Mouse (Mus musculus): ENCODE results near the gene Pspn.

Gene Pspn

DNA sequence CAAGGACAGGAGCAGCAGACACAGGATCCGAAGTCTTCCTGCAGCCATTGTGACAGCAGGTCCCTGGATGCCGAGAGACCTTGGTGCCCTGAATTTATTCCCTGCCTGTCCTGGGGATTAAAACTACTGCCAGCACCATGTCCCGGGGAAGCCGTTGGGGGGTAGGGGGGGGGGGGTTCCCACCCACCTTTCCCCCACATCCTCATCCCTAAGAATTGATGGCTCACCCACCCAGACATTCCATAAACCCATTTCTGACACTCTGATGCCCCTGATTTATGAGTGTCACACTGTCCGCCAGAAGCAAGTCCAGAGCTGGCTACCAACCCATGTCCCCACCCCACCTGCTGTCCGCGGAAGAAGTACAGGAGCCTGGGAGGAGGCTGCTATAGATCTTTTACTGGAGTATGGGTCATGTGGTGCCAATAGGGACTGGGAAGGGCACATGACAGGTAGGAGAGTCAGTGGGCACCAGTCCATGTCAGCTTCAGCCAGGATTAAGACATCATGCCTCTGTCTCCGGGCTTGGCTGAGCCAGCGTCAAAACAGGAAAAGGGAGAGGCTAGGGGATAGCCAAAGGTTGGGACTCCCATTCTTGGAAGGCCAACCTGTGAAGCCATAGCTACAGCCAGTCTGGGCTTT lies at the start of gene Pspn:
Gene Pspn (minus strand): TSS at position 51 of the 642 bp plus-strand sequence.
- DNase-seq, result no peak

DNA sequence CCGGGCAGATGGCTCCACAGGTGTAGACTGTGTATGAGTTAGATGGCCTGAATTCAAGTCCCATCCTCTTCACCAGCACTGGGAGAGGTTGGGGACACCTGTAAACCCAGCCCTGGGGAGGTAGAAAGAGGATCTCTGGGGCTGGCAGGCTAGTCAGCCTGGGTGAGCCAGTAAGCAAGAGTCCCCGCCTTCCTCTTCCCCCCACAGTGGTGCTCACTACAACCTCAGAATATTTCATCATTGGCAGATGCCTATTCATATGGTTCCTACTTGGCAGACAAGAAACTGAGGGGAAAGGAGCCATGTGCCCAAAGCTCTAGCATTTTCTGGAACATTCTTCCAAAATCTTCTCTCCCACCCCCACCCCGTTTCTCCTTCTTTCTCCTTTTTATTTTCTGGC lies 49.0 kb upstream of the Pspn start:
- no peak for DNase-seq

DNA sequence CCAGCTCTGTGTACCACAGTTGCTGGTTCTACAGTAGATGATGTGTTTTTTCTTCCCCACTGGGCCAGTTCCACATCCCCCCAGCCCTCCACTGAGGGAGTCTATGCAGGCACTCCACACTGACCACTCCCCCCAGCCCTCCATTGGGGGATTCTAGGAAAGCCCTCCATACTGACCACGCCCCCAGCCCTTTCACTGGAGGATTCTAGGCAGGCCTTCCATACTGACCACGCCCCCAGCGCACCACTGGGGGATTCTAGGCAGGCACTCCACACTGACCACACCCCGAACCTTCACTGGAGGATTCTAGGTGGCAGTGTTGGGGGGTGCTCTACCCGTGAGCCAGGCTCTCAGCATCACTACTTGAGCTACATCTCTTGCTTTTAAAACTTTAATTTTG lies 47.6 kb upstream of the Pspn start:
- DNase-seq, result no peak

DNA sequence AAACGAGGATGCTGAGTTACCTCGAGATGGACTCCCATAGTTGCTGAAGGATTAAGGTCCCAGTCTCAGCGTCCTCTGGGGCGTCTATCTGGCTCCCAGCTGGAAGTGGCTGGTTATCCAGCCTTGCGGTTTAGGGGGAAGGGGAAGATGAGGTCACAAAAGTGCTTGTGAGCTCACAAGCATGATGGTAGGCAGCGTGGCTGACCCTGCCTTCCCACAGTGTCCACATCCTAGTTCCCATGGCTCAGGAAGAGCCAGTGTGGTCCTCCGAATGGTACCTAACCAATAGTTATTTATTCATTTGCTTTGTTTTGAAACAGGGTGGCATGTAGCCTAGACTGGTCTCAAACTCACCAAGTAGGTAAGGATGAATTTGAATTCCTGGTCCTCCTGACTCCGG lies 41.7 kb upstream of the Pspn start, which contains the start of gene Slc25a41:
Gene Slc25a41 (minus strand): TSS at position 101 of the 400 bp plus-strand sequence.
- no peak for DNase-seq

DNA sequence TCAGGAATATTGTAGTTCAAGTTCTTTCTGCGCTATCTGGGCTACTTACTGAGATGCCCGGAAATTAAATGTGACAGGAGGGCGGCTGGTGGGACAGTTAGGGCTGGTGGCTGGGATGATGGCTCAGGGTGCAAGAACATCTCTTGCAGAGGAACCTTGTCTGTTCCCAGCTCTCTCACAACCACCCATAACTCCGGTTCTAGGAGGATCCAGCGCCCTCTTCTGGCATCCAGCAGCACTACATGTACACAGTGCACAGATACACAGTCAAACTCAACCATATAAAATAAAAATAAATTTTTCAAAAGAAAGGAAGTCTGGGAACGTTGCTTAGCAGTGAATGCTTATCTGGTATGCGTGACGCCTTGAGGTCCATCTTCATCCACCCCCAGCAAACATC lies 39.2 kb upstream of the Pspn start:
- DNase-seq, result no peak

DNA sequence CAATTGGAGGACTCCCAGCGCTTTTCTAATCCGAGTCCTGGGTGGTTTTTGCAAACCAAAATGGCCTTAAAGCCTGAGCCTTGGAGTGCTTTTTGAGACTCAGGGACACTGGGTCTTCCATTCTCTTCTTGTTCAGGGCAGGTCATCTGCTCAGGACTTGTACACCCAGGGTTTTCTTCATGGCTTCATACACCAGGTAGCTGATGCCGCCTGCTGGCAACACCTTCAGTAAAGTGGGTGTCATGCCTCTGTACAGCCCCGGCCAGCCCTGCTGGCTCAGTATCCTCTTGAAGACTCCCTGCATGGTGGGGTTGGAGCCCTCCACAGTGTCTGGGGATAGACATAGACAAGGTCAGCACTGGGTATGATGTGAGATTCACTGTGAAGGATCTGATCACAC lies 33.0 kb upstream of the Pspn start:
- DNase-seq, result peak; percentile 45

DNA sequence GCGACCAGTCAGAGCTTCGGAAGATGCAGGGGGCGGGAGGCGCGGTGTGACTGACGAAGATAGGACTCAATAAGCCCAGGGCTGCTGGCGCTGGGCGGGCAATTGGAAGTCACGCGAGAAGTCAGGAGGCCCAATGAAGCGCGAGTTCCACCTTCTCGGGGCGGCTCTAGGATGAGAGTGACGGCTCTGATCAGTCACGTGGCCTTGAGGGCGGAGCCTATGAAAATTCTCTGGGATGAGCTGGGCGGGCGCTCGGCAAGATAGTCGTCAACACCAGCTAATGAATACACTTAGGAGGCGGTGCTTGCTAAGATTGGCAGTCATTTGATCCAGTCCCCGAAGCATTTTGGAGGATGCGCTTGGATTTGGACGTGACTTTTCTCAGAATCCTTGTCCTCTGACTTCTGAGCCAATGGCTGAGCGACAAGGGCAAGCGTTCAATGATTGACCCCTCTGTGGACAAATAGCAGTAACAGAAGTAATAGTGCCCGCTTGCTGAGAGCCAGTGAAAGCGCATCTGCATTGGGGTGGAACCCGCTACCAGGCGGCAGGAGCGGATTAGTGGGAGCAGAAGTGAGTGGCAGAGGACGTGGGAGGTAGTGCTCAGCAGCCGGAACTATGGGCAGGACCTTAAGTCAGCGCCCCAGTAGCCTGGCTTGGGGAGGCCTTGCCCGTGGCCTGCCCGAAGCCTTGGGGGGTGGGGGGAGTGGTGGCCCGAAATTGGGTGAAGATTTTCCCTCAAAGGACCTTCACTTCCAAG lies 32.0 kb upstream of the Pspn start:
- DNase-seq, result peak; percentile 100

DNA sequence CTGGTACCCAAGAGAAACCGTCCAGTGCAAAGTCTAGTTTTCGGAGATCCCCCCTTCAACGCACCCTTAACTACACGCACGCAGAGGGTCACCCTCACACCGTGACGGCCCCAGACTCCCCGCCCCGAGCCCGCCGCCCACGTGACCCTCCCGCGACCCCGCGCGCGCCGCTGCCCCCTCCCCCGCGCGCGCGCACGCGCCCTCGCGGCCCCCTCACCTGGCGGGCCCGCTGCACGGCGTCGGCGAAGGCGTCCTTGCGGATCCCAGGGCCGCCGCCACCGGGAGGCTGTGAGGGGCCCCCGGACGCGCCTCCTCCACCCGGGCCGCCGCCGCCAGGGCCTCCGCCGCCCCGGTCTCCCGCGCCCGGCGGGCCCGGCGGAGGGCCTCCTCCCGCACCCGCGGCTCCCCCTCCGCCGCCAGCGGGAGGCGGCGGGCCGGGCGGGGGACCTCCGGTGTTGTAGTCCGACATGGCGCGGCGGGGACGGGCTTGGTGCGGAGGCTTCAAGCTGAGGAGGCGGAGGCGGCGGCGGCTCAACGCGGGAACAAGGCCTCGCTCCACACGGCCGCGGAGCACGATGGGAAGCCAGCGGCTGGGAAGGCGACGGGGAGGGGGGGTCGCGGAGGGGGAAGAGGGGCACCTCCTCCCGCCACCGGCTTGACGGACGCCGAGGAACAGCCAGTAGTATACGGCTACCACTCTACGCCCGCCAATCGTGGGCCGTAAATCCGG lies 31.3 kb upstream of the Pspn start, which contains the start of gene Khsrp:
Gene Khsrp (minus strand): TSS at position 592 of the 730 bp plus-strand sequence.
- DNase-seq, result no peak

DNA sequence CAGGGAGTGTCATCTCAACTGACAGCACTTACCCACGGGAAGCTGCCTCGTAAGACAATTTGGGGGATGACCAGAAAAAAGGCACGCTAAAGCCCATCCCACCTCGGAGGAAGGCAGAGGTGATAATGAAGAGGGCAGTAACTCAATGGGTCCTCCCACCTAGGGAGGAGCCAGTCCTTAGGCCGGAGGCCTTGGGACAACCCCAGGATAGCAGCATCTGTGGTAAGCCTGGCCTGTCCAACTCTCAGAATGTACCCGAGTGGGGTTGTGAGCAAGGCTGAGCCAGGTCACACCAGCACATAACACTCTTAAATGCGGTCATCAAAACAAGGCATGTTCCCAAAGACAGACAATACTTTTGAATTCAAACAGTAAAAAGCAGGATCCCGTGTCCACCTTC lies 29.9 kb upstream of the Pspn start:
- no peak for DNase-seq

DNA sequence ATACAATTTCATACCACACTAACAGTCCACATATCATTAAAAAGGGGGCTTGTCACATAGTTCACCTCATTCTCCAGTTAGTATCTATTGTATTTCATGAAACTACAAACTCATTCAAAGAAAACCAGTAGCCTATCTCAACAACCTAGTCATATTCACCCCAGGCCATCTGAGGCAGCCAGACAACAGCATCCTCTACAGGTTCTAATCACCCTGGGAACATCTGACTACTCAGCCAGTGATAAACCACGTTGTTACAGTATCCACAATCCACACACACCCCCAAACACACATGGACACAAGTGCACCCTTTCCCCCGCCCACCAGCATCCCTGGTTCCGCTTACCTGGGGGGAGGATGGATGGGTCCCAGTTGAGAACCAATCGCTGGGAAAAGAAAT lies 27.7 kb upstream of the Pspn start:
- DNase-seq, result no peak

DNA sequence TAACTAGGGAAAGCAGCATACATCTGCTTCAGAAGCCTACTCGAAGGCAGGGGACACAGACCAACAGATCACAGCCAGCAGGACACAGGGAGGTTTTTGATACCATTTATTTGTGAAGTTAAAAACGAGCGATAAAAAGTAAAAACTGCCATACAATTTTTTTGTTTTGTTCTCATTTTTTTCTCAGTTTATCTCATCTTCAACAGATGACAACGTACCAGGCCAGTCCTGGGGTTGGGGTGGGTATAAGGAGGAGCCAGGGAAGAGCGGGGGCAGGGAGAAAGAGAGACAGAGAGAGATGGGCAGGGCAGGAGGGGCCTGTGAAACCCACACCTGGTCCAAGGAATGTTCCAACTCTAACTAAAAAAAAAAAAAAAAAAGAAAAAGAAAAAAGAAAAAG lies 21.1 kb upstream of the Pspn start:
- DNase-seq, result no peak

DNA sequence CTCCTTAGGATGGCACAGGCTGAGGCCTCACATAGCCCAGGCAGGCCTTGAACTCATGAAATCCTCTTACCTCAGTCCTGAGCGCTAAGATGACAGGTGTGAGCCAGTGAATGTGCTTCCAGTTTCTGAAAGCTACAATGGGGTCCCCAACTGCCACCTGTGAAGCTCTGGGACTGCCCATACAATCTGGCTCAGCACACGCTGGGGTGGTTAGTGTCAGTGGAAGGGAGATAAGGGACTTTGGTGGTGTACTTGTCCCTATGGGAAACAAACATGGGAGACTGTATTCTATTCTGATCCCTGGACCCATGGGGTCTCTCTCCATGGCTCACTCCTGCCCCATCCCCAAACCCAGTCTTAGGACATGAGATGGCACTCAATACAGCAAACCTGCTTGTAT lies 19.9 kb upstream of the Pspn start:
- DNase-seq, result no peak

DNA sequence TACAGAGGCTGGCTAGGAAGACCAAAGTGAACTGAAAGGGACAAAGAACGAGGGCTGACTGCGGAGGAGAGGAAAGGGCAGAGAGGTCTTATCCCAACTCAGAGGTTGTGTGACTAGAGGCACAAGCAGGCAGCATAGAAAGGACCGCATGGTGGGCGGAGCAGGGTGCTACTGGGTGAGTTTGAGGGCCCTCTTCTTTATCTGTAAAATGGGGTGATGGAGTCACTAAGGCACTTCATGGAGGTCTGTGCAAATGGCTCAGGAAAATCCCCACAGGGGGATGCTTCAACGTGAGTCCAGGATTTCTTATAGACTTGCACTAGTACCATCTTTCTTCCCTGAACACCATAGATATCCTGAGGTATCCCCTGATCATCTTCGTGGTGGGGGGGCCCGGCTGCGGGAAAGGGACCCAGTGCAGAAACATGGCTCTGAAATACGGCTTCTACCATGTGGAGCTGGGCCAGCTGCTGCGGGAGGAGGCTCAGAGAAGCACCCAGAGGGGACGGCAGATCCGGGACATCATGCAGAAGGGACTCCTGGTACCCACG lies 12.5 kb upstream of the Pspn start:
- peak; percentile 40 for DNase-seq

DNA sequence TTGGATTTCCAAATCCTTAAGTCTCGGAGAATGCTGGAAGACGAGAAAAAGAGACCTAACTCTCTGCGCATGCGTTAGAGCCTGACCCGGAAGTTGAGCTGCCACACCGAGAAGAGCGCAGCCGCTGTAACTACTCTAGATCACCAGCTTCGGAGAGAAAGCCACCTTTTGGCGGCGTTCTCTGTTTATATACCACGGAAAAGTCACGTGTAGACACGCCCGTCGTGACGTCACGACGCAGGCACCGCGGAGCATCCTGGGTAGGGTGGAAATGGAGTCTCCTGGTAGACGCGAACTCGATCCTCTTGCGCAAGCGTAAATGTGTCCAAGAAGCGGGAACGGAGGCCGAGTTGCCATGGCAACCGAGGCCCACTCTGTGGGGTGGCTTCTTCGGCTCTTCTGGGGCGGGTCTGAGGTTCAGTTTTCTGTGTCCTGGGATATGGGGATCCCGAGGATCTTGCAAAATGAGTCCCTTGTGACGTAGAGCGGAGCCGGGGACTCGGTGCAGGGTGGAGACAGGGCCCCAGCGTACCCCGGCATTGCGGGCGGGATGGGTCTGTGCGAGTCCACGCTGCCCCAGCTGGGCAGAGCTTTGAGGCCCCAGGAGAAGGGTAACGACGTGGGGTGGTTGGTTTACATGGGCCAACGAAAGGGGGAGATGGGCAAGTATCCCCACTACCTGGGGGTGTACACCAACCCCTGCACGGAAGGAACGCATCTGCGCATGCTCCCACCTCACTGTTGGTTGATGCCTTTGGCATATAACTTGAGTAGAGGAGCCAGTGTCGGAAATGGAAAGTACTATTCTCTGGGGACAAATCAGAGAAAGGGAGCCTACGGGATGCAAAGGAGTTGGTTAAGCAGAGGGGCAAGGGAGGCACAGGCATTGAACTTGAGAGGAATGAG lies 11.7 kb upstream of the Pspn start, which contains the start of the genes Gtf2f1 and Gm17949:
Gene Gtf2f1 (minus strand): TSS at position 53 of the 906 bp plus-strand sequence.
Gene Gm17949 (plus strand): TSS at position 234 of the 906 bp plus-strand sequence.
- DNase-seq, result peak; percentile 91

DNA sequence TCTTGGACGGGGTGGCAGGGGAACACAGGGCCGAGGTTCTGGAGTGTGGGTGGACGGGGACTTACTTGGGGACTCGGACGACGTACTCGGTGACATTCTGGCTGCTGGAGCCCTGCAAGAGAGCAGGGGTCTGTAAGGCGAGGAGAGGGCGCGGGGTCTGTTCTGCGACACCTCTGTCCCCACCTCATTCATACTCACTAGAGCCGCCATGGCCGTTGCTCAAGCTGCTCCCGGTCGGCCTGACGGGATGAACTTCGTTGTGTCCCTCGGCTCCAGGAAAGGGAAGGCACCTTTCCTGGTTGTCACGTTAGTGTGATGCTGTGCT lies 11.1 kb upstream of the Pspn start:
- DNase-seq, result no peak

DNA sequence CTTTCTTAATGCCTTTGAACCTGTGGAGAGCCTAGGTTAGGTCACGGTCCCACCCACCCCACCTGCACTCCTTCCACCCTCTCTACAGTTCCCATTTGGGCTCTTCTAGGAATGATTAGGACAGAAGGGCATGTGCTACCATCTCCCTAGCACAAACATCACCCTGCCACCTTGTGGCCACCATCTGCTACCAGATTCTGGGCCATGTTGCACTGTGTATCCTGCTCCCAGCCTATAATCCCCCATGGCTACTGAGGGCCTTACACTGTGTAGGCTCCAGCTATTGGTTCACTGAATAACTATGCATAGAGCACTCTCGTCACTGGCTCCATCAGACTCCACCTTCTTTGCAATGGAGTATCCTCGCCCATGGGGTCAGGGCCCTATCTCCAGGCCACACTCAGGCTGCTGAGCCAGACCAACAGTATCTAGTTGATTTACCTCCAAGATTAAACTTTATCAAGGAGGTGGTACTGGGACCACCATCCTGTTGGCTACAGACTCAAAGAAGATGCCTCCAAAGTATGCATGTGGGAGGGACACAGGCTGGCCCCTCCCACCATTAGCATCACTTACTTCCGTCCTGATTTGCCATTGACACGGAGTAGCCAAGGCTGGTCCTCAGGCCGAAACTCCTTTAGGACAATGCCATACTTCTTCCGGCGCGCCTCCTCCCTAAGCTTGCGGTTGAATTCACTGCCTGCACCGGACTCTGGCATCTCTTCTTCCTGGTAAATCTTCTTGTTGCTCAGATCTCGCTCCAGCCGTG lies 7.5 kb upstream of the Pspn start:
- DNase-seq, result no peak

DNA sequence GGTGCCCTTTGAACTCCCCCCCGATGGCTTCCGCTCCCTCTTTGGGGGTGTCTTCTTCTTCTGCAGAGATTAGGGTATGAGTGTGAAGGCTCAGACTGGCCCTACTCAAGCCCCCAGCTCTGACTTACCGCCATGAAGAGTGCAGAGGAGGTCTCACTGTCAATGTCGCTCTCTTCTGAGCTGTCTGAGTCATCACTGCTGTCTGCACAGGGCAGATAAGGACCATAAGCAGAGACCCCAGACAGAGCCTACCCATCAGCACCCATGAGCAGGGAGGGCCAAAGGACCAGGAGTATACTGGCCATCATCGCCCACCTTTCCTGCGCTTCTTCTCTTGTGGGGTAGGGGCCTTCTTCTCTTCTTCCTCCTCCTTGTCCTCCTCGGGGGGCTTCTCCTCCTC lies 4.2 kb upstream of the Pspn start:
- DNase-seq, result no peak

DNA sequence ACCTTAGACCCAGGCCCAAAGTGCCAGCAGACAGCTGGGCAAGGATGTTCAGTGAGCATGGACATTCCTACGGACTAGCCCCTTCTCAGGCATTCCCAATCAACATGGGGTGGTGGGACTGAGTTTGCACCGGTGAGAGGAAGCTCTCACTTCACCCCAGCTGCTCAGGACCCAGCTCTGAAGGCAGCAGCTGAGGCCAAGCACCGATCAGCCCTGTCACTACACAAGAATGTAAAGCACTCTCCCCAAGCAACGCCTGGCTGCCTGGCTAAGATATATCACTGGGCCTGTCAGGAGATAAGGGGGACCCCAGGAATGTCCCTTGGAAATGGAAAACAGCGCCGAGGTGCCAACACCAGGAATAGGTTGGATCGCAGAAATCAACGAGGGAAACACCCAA lies 1.4 kb upstream of the Pspn start:
- no peak for DNase-seq

DNA sequence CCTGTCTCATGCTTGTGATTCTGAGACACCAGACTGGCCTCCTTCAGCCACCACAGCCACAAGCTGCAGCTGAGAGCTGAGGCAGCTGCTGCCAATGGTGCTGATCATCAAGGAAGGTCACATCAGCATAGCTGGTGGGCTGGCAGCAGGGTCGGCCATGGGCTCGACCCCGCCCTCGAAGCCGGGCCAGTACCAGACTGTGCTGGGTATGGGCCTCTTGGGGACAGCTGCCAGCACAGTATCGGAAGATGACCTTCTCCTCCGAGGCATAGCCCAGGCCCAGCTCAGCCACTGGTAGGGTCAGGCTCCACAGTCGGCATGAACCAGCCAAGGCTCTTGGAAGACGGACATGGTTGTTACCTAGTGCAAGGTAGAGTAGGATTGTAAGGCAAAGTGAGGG lies 404 bp downstream of the Pspn start:
- no peak for DNase-seq

DNA sequence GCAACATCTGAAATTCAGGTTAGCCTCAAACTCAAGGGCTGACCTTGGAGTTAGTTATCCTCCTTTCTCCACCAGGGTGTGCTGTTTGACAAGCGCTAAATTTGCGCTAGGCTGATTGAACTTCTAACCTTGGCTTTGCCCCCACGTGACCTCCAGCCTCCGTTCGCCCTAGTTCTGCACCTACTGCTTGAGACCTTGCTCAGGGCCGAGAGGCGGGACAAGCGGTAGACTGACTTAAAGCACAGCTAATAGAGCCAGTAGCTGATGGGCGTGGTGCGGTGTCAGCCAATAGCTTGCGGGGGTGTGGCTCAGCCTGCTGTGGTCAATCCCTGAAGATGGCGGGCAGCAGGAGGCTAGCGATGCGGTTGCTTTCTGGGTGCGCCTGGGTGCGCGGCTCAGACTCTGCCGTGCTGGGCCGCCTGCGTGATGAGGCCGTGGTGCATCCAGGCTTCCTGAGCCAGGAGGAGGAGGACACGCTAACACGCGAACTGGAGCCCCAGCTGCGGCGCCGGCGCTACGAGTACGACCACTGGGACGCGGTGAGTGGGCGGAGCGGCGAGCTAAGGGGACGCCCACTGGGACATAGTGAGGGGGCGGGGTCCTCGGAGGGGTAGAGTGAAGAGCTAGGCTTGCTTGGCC lies 2.7 kb downstream of the Pspn start, which contains the start of gene Alkbh7:
Gene Alkbh7 (plus strand): TSS at position 311 of the 639 bp plus-strand sequence.
- DNase-seq, result peak; percentile 93

DNA sequence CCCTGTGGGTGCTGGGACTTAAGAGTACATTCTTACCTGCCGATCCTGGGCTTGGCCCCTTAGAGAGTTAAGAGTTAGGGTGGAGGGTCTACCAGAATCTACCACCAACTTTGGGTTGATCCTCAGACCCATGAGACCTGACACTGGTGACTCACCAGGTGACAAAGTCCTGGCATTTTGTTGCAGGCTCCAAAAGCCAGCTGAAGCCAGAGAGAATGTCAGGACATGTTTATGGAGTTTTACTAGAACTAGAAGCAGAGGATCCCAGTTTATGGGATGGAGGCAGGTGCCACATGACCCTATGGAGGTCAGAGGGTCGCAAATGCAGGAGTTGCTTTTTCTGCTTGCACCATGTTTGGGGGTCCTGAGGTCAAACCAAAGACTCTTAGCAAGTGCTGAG lies 3.3 kb downstream of the Pspn start:
- DNase-seq, result no peak
